Mouse (Mus musculus): Measurements from ENCODE around the gene Acod1. TPM values are rescaled to one million over a fixed set of nuclear protein-coding genes. Genes with fewer than 3 reads are reported as not detected.

Acod1 gene
- polyA plus RNA-seq, 1 experiment from 2014 or later: not detected

DNA sequence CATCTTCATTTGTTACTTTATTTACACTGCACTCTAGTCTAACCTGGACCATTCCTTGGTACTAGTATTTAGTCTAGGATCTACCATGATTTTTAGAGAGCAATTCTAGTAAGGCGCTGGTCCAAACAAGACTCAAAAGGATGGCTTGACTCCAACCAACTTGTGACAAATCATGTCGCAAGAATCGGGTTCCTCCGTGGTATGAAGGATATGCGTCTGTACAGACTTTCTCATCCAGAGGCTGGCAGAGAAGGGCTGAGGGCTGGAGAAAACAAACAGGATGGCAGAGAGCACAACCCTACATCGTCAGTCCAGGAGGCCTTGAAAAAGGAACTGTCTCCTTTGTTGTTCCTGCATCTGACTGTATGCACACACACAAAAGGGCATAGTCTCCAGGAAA, 49.8 kb downstream of the Acod1 start:
- no peak overlapping the region for H3K27ac ChIP-seq
- DNase-seq (ENCODE audit: low spot score) (no peak), ATAC-seq (ENCODE audit: low FRiP score) (no peak)
- H3K36me3 ChIP-seq (replicated peaks; ENCODE audit: control insufficient read depth, insufficient read depth): peaks cover 17% of the 10 kb centered on the region
- H3K4me2 ChIP-seq (replicated peaks): peak overlapping the region; percentile 46
- no peaks in the 10 kb centered on the region for H3K9me3 ChIP-seq (ENCODE audit: control insufficient read depth, low read length)
- peaks cover 38% of the 10 kb centered on the region for H3K4me1 ChIP-seq (replicated peaks; ENCODE audit: control insufficient read depth, insufficient read depth, low read length)
- no peak overlapping the region for H3K9ac ChIP-seq
- H3K4me3 ChIP-seq (replicated peaks; ENCODE audit: low read length): no peak overlapping the region
- 71% methylated on average over 6 of the region's 6 CpGs for WGBS
- no peaks in the 10 kb centered on the region for H3K27me3 ChIP-seq (ENCODE audit: control insufficient read depth, insufficient read depth, low read length)

GRCm38 (mm10) chr14:103098213-103098586, 51.4 kb downstream of the Acod1 start:
- Histone ChIP-seq H3K4me2 (replicated peaks) (peak overlapping the region; percentile 78), H3K27ac (peak overlapping the region; percentile 99; the same call in 1 of the 2 replicates), H3K4me3 (replicated peaks; ENCODE audit: low read length) (peak overlapping the region; percentile 91), H3K9me3 (ENCODE audit: control insufficient read depth, low read length) (no peaks in the 10 kb centered on the region), H3K4me1 (replicated peaks; ENCODE audit: control insufficient read depth, insufficient read depth, low read length) (peaks cover 38% of the 10 kb centered on the region), H3K36me3 (replicated peaks; ENCODE audit: control insufficient read depth, insufficient read depth) (peaks cover 10% of the 10 kb centered on the region), H3K9ac (peak overlapping the region; percentile 99), H3K27me3 (ENCODE audit: control insufficient read depth, insufficient read depth, low read length) (no peaks in the 10 kb centered on the region)
- ATAC-seq (ENCODE audit: low FRiP score) (no peak), DNase-seq (ENCODE audit: low spot score) (no peak)
- 6% methylated on average over 2 of the region's 2 CpGs for WGBS

GRCm38 (mm10) chr14:103098587-103099235, 51.9 kb downstream of the Acod1 start:
- Histone ChIP-seq H3K4me1 (replicated peaks; ENCODE audit: control insufficient read depth, insufficient read depth, low read length) (peaks cover 38% of the 10 kb centered on the region), H3K4me3 (replicated peaks; ENCODE audit: low read length) (peak overlapping the region; percentile 91), H3K4me2 (replicated peaks) (peak overlapping the region; percentile 78), H3K9ac (peak overlapping the region; percentile 99), H3K36me3 (replicated peaks; ENCODE audit: control insufficient read depth, insufficient read depth) (peaks cover 10% of the 10 kb centered on the region), H3K27me3 (ENCODE audit: control insufficient read depth, insufficient read depth, low read length) (no peaks in the 10 kb centered on the region), H3K27ac (peak overlapping the region; percentile 99), H3K9me3 (ENCODE audit: control insufficient read depth, low read length) (no peaks in the 10 kb centered on the region)
- peak; percentile 88 for ATAC-seq (ENCODE audit: low FRiP score)
- WGBS: under 1% methylated on average over 54 of the region's 86 CpGs
- peak; percentile 82 for DNase-seq (ENCODE audit: low spot score)

DNA sequence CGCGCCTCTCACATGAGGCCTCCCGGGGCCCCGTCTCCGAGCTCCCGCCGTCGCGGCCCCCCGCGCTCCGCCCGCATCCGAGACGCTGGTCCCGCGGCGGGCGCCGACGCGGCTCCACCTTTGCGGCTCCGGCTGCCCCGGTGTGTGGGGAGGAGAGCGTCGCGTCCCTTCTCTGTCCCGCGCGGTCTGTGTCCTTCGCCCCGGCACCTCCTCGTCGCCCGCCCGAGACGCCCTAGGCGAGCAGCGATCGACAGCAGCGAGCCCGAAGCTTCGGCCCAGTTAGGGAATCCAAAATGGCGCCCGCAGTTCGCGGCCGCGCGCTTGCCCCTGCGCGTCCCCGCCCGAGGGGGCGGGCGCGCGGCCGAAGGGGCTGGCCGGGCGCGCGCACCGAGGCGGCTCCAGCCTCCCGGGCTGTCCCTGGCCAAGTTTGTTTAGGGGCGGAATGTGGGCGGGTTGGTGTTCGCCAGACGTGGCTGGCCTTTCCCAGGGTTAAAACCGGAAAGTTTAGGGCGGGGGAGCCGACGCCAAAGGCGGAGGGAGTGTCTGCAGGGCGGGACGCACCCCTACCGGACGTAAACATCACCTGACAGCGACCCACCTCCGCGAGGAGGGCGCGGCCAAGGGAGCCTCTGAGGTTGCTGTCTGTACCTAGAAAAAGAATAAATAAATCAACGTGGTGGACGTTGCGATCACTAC, 52.6 kb downstream of the Acod1 start, which contains the start of gene Fbxl3:
Gene Fbxl3, minus strand, starts transcription at position 329 of the 696 bp plus-strand sequence.
- Histone ChIP-seq H3K36me3 (replicated peaks; ENCODE audit: control insufficient read depth, insufficient read depth) (peaks cover 8% of the 10 kb centered on the region), H3K27me3 (ENCODE audit: control insufficient read depth, insufficient read depth, low read length) (no peaks in the 10 kb centered on the region), H3K27ac (peak within 1 kb of the TSS; percentile 99), H3K4me2 (replicated peaks) (peak within 1 kb of the TSS; percentile 78), H3K4me1 (replicated peaks; ENCODE audit: control insufficient read depth, insufficient read depth, low read length) (peaks cover 32% of the 10 kb centered on the region), H3K9ac (peak within 1 kb of the TSS; percentile 99), H3K4me3 (replicated peaks; ENCODE audit: low read length) (peak within 1 kb of the TSS; percentile 91), H3K9me3 (ENCODE audit: control insufficient read depth, low read length) (no peaks in the 10 kb centered on the region)
- under 1% methylated on average over 67 of the region's 88 CpGs for WGBS
- DNase-seq (ENCODE audit: low spot score) (peak; percentile 89), ATAC-seq (ENCODE audit: low FRiP score) (peak; percentile 86)

DNA sequence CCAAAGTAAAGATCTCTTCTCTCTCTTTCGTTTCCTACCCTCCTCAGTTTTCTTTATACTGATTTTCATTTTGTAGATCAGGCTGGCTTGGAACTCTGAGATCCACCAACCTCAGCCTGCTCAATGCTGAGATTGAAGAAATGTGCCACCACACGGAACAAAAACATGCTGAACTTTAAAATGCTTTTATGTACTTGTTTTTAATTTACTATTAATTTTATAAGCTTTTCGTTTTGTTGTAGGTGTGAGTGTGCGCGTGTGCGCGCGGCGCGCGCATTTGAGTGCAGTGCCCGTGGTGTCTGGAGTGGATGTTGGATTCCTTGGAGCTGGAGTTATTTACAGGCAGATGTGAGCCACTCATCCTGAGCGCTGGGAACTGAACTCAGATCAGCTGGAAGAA, 53.5 kb downstream of the Acod1 start:
- Histone ChIP-seq H3K27ac (no peak overlapping the region), H3K36me3 (replicated peaks; ENCODE audit: control insufficient read depth, insufficient read depth) (no peaks in the 10 kb centered on the region), H3K9ac (no peak overlapping the region), H3K4me2 (replicated peaks) (0 out of 2 replicates have a peak overlapping the region, but pooled peaks have one; percentile 78), H3K9me3 (ENCODE audit: control insufficient read depth, low read length) (no peaks in the 10 kb centered on the region), H3K4me1 (replicated peaks; ENCODE audit: control insufficient read depth, insufficient read depth, low read length) (peaks cover 24% of the 10 kb centered on the region), H3K4me3 (replicated peaks; ENCODE audit: low read length) (no peak overlapping the region), H3K27me3 (ENCODE audit: control insufficient read depth, insufficient read depth, low read length) (no peaks in the 10 kb centered on the region)
- WGBS: 84% methylated on average over 13 of the region's 13 CpGs
- ATAC-seq (ENCODE audit: low FRiP score) (no peak), DNase-seq (ENCODE audit: low spot score) (no peak)

DNA sequence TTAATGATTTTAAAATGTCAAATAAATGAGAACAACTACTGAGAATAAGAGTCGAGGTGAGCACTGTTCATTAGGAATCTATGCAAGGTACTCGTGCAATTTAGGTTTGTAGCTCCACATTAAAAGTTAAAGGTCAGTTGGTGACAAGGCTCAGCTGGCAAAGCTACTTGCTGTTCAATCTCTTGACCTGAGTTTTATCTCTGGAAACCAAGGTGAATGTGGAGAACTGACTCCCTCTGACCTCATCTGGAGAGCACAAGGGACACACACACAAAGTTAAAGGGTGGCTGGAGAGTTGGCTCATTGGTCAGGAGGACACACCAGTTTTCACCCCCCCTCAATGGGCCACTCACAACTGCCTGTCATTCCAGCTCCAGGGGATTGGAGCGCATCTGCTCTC, 54.4 kb downstream of the Acod1 start:
- ATAC-seq (ENCODE audit: low FRiP score) (no peak), DNase-seq (ENCODE audit: low spot score) (no peak)
- Histone ChIP-seq H3K4me2 (replicated peaks) (no peak overlapping the region), H3K9ac (no peak overlapping the region), H3K9me3 (ENCODE audit: control insufficient read depth, low read length) (no peaks in the 10 kb centered on the region), H3K27ac (no peak overlapping the region), H3K4me1 (replicated peaks; ENCODE audit: control insufficient read depth, insufficient read depth, low read length) (peaks cover 18% of the 10 kb centered on the region), H3K27me3 (ENCODE audit: control insufficient read depth, insufficient read depth, low read length) (no peaks in the 10 kb centered on the region), H3K4me3 (replicated peaks; ENCODE audit: low read length) (no peak overlapping the region), H3K36me3 (replicated peaks; ENCODE audit: control insufficient read depth, insufficient read depth) (no peaks in the 10 kb centered on the region)
- 77% methylated on average over 3 of the region's 3 CpGs for WGBS

- 59% methylated on average over 6 of the region's 6 CpGs for WGBS
- no peak for ATAC-seq (ENCODE audit: low FRiP score)
- no peak for DNase-seq (ENCODE audit: low spot score)
- Histone ChIP-seq H3K4me2 (replicated peaks) (no peak overlapping the region), H3K27ac (no peak overlapping the region), H3K4me1 (replicated peaks; ENCODE audit: control insufficient read depth, insufficient read depth, low read length) (peaks cover 8% of the 10 kb centered on the region), H3K36me3 (replicated peaks; ENCODE audit: control insufficient read depth, insufficient read depth) (no peaks in the 10 kb centered on the region), H3K9me3 (ENCODE audit: control insufficient read depth, low read length) (no peaks in the 10 kb centered on the region), H3K27me3 (ENCODE audit: control insufficient read depth, insufficient read depth, low read length) (no peaks in the 10 kb centered on the region), H3K4me3 (replicated peaks; ENCODE audit: low read length) (no peak overlapping the region), H3K9ac (no peak overlapping the region)
These were observed 55.5 kb downstream of the Acod1 start for GRCm38 (mm10) chr14:103102246-103102645.

DNA sequence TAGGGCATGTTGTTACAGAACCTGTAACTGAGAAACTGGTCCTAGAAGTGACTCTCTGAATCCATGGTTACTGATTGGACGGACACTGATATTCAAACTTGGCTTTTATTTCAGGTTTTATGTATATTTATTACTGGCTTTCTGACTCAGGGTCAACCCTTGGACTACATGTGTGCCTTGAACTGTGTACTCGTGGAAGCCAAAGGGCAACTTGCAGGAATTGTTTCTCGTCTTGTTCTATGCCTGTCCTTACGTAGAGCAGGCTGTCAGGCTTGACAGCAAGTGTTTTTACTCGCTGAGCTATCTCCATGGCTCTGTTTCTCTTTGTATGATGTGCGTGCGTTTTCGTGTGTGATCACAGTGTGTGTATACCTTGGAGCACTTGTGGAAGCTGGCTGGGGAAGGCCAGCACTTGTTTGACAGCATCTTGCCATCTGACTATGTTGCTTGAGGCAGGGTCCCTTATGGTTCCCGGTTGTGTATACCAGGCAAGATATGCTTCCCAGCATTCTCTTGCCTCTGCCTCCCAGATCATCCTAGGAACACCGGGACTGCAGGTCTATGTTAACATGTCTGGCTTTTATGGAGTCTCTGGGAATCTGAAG, 56.1 kb downstream of the Acod1 start:
- 79% methylated on average over 10 of the region's 10 CpGs for WGBS
- DNase-seq (ENCODE audit: low spot score): no peak
- Histone ChIP-seq H3K4me3 (replicated peaks; ENCODE audit: low read length) (no peak overlapping the region), H3K27ac (no peak overlapping the region), H3K4me1 (replicated peaks; ENCODE audit: control insufficient read depth, insufficient read depth, low read length) (peaks cover 3% of the 10 kb centered on the region; the same call in 1 of the 2 replicates), H3K36me3 (replicated peaks; ENCODE audit: control insufficient read depth, insufficient read depth) (no peaks in the 10 kb centered on the region), H3K9me3 (ENCODE audit: control insufficient read depth, low read length) (no peaks in the 10 kb centered on the region), H3K9ac (no peak overlapping the region), H3K27me3 (ENCODE audit: control insufficient read depth, insufficient read depth, low read length) (no peaks in the 10 kb centered on the region), H3K4me2 (replicated peaks) (no peak overlapping the region)
- no peak for ATAC-seq (ENCODE audit: low FRiP score)

Measured in hindbrain, embryonic 14.5 days (tissue).